In the genomic region with DNA sequence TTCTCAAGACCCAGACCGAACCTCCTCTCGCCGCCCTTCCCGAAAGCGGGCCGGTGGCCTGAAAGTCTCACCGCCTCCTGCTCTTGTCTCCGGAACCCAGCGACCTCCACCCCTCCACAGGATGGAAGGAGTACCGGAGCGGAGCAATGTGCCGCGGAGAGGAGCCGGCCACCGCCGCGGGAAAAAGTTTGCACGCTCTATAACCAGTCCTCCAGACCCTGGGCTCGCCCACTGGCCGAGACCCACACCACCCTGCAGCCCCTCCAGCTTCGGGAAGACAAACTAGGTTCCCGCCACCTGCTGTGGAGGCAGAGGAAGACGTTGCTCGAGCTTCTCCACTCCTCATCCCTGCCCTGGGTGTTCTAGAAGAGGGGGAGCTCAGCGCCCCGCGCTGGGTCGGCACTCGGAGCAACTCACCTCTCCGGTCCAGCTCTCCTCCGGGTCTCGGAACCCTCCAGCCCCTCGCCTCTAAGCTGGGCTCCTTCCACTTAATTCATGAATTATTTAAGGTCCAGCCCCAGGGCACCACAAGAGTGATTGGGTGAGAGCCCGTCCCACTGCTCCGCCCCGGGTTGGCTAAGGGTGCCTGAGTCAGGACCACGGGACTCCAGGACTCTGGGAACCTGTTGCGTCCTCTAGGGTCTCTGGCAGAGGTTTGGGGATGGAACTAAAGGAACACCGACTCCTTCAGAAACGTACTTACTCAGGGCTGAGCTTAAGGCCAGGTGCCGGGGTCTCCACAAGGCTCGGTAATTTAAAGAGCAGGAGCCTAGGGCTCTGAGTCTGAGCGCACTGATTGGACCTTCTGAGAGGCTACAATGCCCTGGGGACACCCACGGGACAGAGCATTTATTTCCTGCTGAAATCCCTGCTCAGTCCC, we compare ENCODE assay signal across 8 mouse cellular contexts. TPM values are rescaled to one million over a fixed set of nuclear protein-coding genes. Genes with fewer than 3 reads are reported as not detected.
A peak's percentile ranks its signal among the peaks of the same experiment; 100 is the strongest.
DNase-seq lines count a peak whose midpoint lies in the region; ATAC-seq and TF ChIP-seq lines count a peak whose summit lies in the region.

Gene Prom1, minus strand, starts transcription at position 802 of the 880 bp plus-strand sequence.

- H3K27ac ChIP-seq in forebrain, embryonic 11.5 days (ENCODE audit: low read depth, low read length) = peak within 1 kb of the TSS; percentile 97
- H3K27ac ChIP-seq in hindbrain, embryonic 12.5 days = peak within 1 kb of the TSS; percentile 89

- WGBS in forebrain, embryonic 11.5 days = under 1% methylated on average over 44 of the region's 44 CpGs
- WGBS in hindbrain, embryonic 12.5 days = under 1% methylated on average over 44 of the region's 44 CpGs

- no peaks in the 10 kb centered on the region for H3K27me3 ChIP-seq in forebrain, embryonic 11.5 days (ENCODE audit: control insufficient read depth, insufficient read depth, low read length)
- H3K27me3 ChIP-seq in hindbrain, embryonic 12.5 days = no peaks in the 10 kb centered on the region

- peaks cover 2% of the 10 kb centered on the region; the same call in 1 of the 2 replicates for H3K4me1 ChIP-seq in forebrain, embryonic 11.5 days (replicated peaks; ENCODE audit: control insufficient read depth, insufficient read depth, low read length)
- H3K4me1 ChIP-seq in hindbrain, embryonic 12.5 days = peaks cover 21% of the 10 kb centered on the region

- no peaks in the 10 kb centered on the region for H3K9me3 ChIP-seq in forebrain, embryonic 11.5 days (ENCODE audit: control insufficient read depth, low read length)
- H3K9me3 ChIP-seq in hindbrain, embryonic 12.5 days (replicated peaks) = no peaks in the 10 kb centered on the region

- peak within 1 kb of the TSS; percentile 81 for H3K4me3 ChIP-seq in forebrain, embryonic 11.5 days (ENCODE audit: low read depth, low read length)
- H3K4me3 ChIP-seq in hindbrain, embryonic 12.5 days = peak within 1 kb of the TSS; percentile 67

- no peaks in the 10 kb centered on the region for H3K36me3 ChIP-seq in forebrain, embryonic 11.5 days (ENCODE audit: control insufficient read depth, insufficient read depth, low read length)
- no peaks in the 10 kb centered on the region for H3K36me3 ChIP-seq in hindbrain, embryonic 12.5 days

- ATAC-seq in forebrain, embryonic 11.5 days (replicated peaks; ENCODE audit: low FRiP score) = peak; percentile 77
- peak; percentile 76 for ATAC-seq in hindbrain, embryonic 12.5 days (ENCODE audit: low FRiP score)
- ATAC-seq in megakaryocyte progenitor cell, adult 5-6 weeks (replicated peaks; ENCODE audit: poor library complexity) = peak; percentile 20; the same call in 1 of the 2 replicates

- no peak for TF ChIP-seq CTCF in brain, embryonic 14.5 days (IDR thresholded peaks at IDR 0.05; ENCODE audit: borderline replicate concordance, extremely low read depth, insufficient read depth, insufficient read length)

- peak within 1 kb of the TSS; percentile 82 for H3K4me2 ChIP-seq in forebrain, embryonic 11.5 days (ENCODE audit: low read depth, low read length, severe bottlenecking)
- H3K4me2 ChIP-seq in hindbrain, embryonic 12.5 days (replicated peaks) = peak within 1 kb of the TSS; percentile 94

- peak within 1 kb of the TSS; percentile 99 for H3K9ac ChIP-seq in forebrain, embryonic 11.5 days (ENCODE audit: low read length)
- H3K9ac ChIP-seq in hindbrain, embryonic 12.5 days = peak within 1 kb of the TSS; percentile 84

- peak; percentile 3 to 19 for DNase-seq in heart, adult 18-20 months
- DNase-seq in heart, adult 8-10 months (ENCODE audit: low spot score) = no peak
- peak; percentile 79 for DNase-seq in brain, embryonic 14.5 days (ENCODE audit: low read depth)
- DNase-seq in forebrain, embryonic 11.5 days (ENCODE audit: low spot score) = peak; percentile 85
- peak; percentile 4 to 16 for DNase-seq in layer of hippocampus, postnatal 36 days
- DNase-seq in testis, postnatal 10 days (ENCODE audit: low spot score) = peak; percentile 42

- TF ChIP-seq POLR2A in brain, embryonic 14.5 days (IDR thresholded peaks at IDR 0.05; ENCODE audit: borderline replicate concordance, extremely low read depth, insufficient read depth, insufficient read length, poor library complexity, severe bottlenecking) = 0 out of 2 replicates have a peak, but pooled peaks have one; percentile 6

RNA-seq across cellular contexts. Expression of gene Prom1, which starts in this region (rescaled TPM):
- total RNA-seq in heart, adult 18-20 months (2021) = 10 to 100 TPM in 1 of 2 experiments, 1 to 10 TPM in 1; 8.7 to 11.5 TPM
- 10 to 100 TPM in 2 of 4 experiments, 1 to 10 TPM in 2; 7.3 to 10.9 (median 9.0) TPM for total RNA-seq in heart, adult 8-10 months (2022)
- 30.4 and 30.6 TPM in 2 replicates for polyA plus RNA-seq in brain, embryonic 14.5 days (2012; rRNA removed)
- 135 and 138 TPM in 2 replicates for polyA plus RNA-seq in forebrain, embryonic 11.5 days (2014; fragmentation: Nextera tagmentation; extraction: Ambion mirVana)
- 88.3 and 95.5 TPM in 2 replicates for polyA plus RNA-seq in hindbrain, embryonic 12.5 days (2016; fragmentation: Nextera tagmentation; extraction: Ambion mirVana)
- 10 to 100 TPM; 19.1 to 20.8 TPM for total RNA-seq in layer of hippocampus, postnatal 36 days (2021)
- 59.7 and 64.9 TPM in 2 replicates for total RNA-seq in megakaryocyte progenitor cell, adult 5-6 weeks (2015)
- total RNA-seq in megakaryocyte progenitor cell, adult 5-6 weeks (2017) = 42.3 and 54.7 TPM in 2 replicates

Comparison
In these comparisons a context has a peak if more than half of its experiments do, and no peak if none do; other contexts are left out.
1. ATAC-seq: peak in every context shown above with its lines; median percentile 77 in forebrain, embryonic 11.5 days; 76 in hindbrain, embryonic 12.5 days; 20 in megakaryocyte progenitor cell, adult 5-6 weeks.